Mouse (Mus musculus): ENCODE results near the gene Ust.

DNA sequence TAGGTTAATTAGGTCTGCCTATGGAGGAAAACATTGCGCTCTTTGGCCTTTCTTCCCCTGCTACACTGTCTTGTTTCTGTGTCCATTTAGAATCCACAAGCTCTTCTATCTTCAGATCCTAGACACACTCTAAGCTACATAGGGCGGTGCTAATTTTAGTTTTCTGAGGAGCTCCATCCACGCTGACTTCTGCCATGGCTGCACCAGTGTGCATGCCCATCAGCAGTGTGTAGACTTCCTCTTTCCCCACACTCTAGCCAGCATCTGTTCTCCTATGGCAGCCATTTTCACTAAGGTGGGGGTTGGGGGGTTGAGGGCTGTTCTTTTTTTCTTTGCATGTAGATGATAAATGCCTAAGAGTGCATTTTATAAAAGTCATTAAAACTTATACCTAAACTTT, 268.6 kb downstream of the Ust start:
- TF ChIP-seq POLR2A (IDR thresholded peaks at IDR 0.05; ENCODE audit: low read depth, low read length) (no peak), CTCF (conservative IDR thresholded peaks at IDR 0.05; ENCODE audit: insufficient read depth, insufficient read length, low read depth, low read length) (no peak)
